ENCODE assay signal across 8 mouse cellular contexts in the genomic region with DNA sequence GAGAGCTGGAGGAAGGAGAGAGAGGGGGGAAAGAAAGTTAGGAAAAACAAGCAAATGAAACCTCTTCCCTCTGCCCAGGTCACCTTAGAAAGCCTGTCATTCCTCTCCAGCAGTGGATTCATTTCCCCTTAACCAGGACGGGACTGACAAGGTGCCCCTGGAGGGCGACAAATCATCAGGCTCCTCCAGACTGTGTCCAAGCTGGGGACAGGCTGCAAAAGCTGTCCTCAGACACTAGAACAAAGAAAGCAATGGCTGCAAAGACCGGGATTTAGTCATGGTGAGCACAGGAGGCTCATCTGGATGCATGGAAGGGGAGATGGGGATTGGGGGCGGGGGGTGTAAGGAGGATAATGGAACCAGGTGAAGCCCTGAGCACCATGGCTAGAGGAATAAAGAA.
DNase-seq lines count a peak whose midpoint lies in the region; ATAC-seq lines count a peak whose summit lies in the region.

No protein-coding gene starts in this region.

- no peak overlapping the region for H3K27ac ChIP-seq in midbrain, embryonic 12.5 days (replicated peaks)

- H3K9ac ChIP-seq in midbrain, embryonic 12.5 days (replicated peaks) = no peak overlapping the region

- H3K36me3 ChIP-seq in midbrain, embryonic 12.5 days = no peaks in the 10 kb centered on the region

- peaks cover 4% of the 10 kb centered on the region; the same call in 1 of the 2 replicates for H3K9me3 ChIP-seq in midbrain, embryonic 12.5 days

- no peaks in the 10 kb centered on the region for H3K27me3 ChIP-seq in midbrain, embryonic 12.5 days

- DNase-seq in cerebellum, adult 11-12 months = no peak
- peak; percentile 49 for DNase-seq in kidney, postnatal 10 days
- no peak for DNase-seq in kidney, adult 9 months
- DNase-seq in cerebellum, adult 9-10 months = peak; percentile 25
- DNase-seq in right cerebral cortex, postnatal 14 days = no peak

- H3K4me2 ChIP-seq in midbrain, embryonic 12.5 days (replicated peaks) = no peak overlapping the region

- peaks cover 5% of the 10 kb centered on the region; the same call in 1 of the 2 replicates for H3K4me1 ChIP-seq in midbrain, embryonic 12.5 days

- peak; percentile 64; the same call in 1 of the 2 replicates for ATAC-seq in cerebellum, adult (ENCODE audit: insufficient number of reproducible peaks, low FRiP score, low TSS enrichment)
- peak; percentile 73; the same call in 1 of the 2 replicates for ATAC-seq in midbrain, embryonic 12.5 days (ENCODE audit: low FRiP score, low read depth)
- no peak for ATAC-seq in erythroblast, adult 5-6 weeks (replicated peaks; ENCODE audit: low FRiP score, poor library complexity, severe bottlenecking)

- 18% methylated on average over 4 of the region's 4 CpGs for WGBS in midbrain, embryonic 12.5 days

- no peak overlapping the region for H3K4me3 ChIP-seq in midbrain, embryonic 12.5 days

Comparison
In these comparisons a context has a peak if more than half of its experiments do, and no peak if none do; other contexts are left out.
1. DNase-seq: peak in kidney, postnatal 10 days (single experiment) and cerebellum, adult 9-10 months (single experiment); none in cerebellum, adult 11-12 months (single experiment), kidney, adult 9 months (single experiment) and right cerebral cortex, postnatal 14 days (single experiment).